Mouse (Mus musculus) myocyte (in vitro differentiated cells): ENCODE measurements around the gene Arl14ep. TPM values are rescaled to one million over a fixed set of nuclear protein-coding genes. Genes with fewer than 3 reads are reported as not detected.
"Not testable (repeated sequence)": the region's sequence is repeated elsewhere in the genome, so short reads cannot be mapped to it uniquely, and the experiment has no call there.

Source experiments
- H3K27me3 ChIP-seq: one replicate; pipeline ENCODE4 v1.6.1; 2011; ENCODE audit not compliant: control insufficient read depth, insufficient read depth, insufficient read length
- H3K36me3 ChIP-seq: one replicate; pipeline ENCODE4 v1.6.1; 2011; ENCODE audit not compliant: control insufficient read depth, insufficient read depth
- H3K4me2 ChIP-seq: one replicate; pipeline ENCODE4 v1.6.1; 2011; ENCODE audit warnings: low read depth, control low read depth
- H3K4me3 ChIP-seq: one replicate; pipeline ENCODE4 v1.5.1; 2011; ENCODE audit warnings: mild to moderate bottlenecking, control low read depth, moderate library complexity
- H3K79me2 ChIP-seq: one replicate; pipeline ENCODE4 v1.6.1; 2011; ENCODE audit not compliant: control insufficient read depth, insufficient read depth
- H3ac ChIP-seq: one replicate; pipeline ENCODE4 v1.6.1; 2011; ENCODE audit not compliant: control insufficient read depth, insufficient read length
- CEBPB ChIP-seq: IDR thresholded peaks from 2 replicates; pipeline ENCODE4 v1.6.1; 2011; ENCODE audit warnings: mild to moderate bottlenecking, moderate library complexity; ENCODE audit not compliant: poor library complexity, insufficient read depth, severe bottlenecking
- E2F4 ChIP-seq: IDR thresholded peaks from one replicate; pipeline ENCODE4 v1.6.1; 2011; ENCODE audit warnings: mild to moderate bottlenecking, control low read depth, moderate library complexity; ENCODE audit not compliant: insufficient read depth
- MAX ChIP-seq: IDR thresholded peaks from one replicate; pipeline ENCODE4 v1.6.1; 2011; ENCODE audit warnings: low read depth, mild to moderate bottlenecking, control low read depth
- MYOD1 ChIP-seq, 3 experiments: IDR thresholded peaks; one replicate each; pipeline ENCODE4 v1.6.1; 2011; ENCODE audit warnings: control low read depth in 2 of 3, low read depth in 2 of 3, mild to moderate bottlenecking in 2 of 3, moderate library complexity in 1 of 3; ENCODE audit not compliant: insufficient read length in 2 of 3, control insufficient read depth in 1 of 3
- MYOG ChIP-seq, 3 experiments: IDR thresholded peaks; one replicate each; pipeline ENCODE4 v1.6.1; 2011; ENCODE audit warnings: control low read depth in 2 of 3, low read depth in 2 of 3, mild to moderate bottlenecking in 2 of 3; ENCODE audit not compliant: insufficient read length in 2 of 3, control insufficient read depth in 1 of 3, insufficient read depth in 1 of 3
- POLR2A ChIP-seq: IDR thresholded peaks from one replicate; pipeline ENCODE4 v1.6.1; 2011; ENCODE audit warnings: low read depth, mild to moderate bottlenecking, control low read depth, moderate library complexity; ENCODE audit not compliant: insufficient read length
- POLR2AphosphoS2 ChIP-seq: IDR thresholded peaks from one replicate; pipeline ENCODE4 v1.6.1; 2011; ENCODE audit warnings: low read depth, control low read depth; ENCODE audit not compliant: insufficient read length
- REST ChIP-seq: IDR thresholded peaks from one replicate; pipeline ENCODE4 v1.6.1; 2011; ENCODE audit warnings: mild to moderate bottlenecking, control low read depth, moderate library complexity; ENCODE audit not compliant: insufficient read depth, insufficient read length
- SRF ChIP-seq: IDR thresholded peaks from one replicate; pipeline ENCODE4 v1.6.1; 2011; ENCODE audit warnings: low read depth; ENCODE audit not compliant: control insufficient read depth, insufficient read length
- TCF12 ChIP-seq: IDR thresholded peaks from one replicate; pipeline ENCODE4 v1.6.1; 2011; ENCODE audit warnings: mild to moderate bottlenecking, control low read depth; ENCODE audit not compliant: poor library complexity, insufficient read depth, severe bottlenecking
- TCF3 ChIP-seq: IDR thresholded peaks from one replicate; pipeline ENCODE4 v1.6.1; 2011; ENCODE audit warnings: low read depth, control low read depth; ENCODE audit not compliant: insufficient read length
- USF1 ChIP-seq: IDR thresholded peaks from one replicate; pipeline ENCODE4 v1.6.1; 2011; ENCODE audit warnings: low read depth, mild to moderate bottlenecking, control low read depth, moderate library complexity
- polyA plus RNA-seq: library from polyadenylated mRNA; unstranded; fragments of >200 nt; fragmentation: generic; extraction: Trizol; gene quantifications from one replicate; pipeline ENCODE4 v1.2.1, GENCODE M21; 2012; ENCODE audit warnings: missing spikeins

Gene Arl14ep
- polyA plus RNA-seq, 1 experiment = 25.7 TPM

GRCm38 (mm10) chr2:107012318-107012717, 38.1 kb upstream of the Arl14ep start:
- Histone ChIP-seq H3K4me2 (no peak overlapping the region), H3K4me3 (no peak overlapping the region), H3K27me3 (no peaks in the 10 kb centered on the region), H3K36me3 (no peaks in the 10 kb centered on the region), H3ac (no peak overlapping the region), H3K79me2 (no peaks in the 10 kb centered on the region)
- TF ChIP-seq TCF12 (no peak), E2F4 (no peak), CEBPB (no peak)

DNA sequence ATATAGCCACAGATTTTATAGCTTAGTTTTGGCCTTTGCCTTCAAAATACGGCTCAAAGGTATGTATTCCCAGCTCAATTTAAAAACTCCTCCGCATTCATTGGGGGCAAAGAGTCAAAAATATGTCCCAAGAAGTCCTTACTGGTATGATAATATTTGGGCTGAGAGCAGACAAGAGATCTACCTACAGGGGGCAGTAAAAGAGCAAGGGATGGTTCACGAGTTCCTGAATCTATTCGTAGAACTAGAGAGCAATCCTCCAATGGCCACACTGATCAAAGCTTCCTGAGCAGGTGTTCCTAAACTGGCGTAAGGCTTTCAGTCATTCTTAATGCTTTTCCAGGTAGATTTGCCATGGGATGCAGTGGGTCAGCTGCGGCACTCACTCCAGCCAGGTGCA, 35.9 kb upstream of the Arl14ep start:
- Histone ChIP-seq H3ac (no peak overlapping the region), H3K79me2 (no peaks in the 10 kb centered on the region), H3K4me3 (no peak overlapping the region), H3K36me3 (no peaks in the 10 kb centered on the region), H3K4me2 (no peak overlapping the region), H3K27me3 (no peaks in the 10 kb centered on the region)
- TF ChIP-seq TCF12 = no peak
- no peak for TF ChIP-seq MYOG (IDR thresholded peaks at IDR 0.05; ENCODE audit: control insufficient read depth in 1 of 3, insufficient read depth in 1 of 3, insufficient read length in 2 of 3, low read depth in 2 of 3)
- no peak for TF ChIP-seq E2F4
- TF ChIP-seq REST = no peak
- no peak for TF ChIP-seq POLR2A
- no peak for TF ChIP-seq SRF
- no peak for TF ChIP-seq TCF3
- no peak for TF ChIP-seq MAX
- no peak for TF ChIP-seq USF1

- no peak overlapping the region for H3ac ChIP-seq
Observed at GRCm38 (mm10) chr2:107006378-107006777, 32.2 kb upstream of the Arl14ep start.

DNA sequence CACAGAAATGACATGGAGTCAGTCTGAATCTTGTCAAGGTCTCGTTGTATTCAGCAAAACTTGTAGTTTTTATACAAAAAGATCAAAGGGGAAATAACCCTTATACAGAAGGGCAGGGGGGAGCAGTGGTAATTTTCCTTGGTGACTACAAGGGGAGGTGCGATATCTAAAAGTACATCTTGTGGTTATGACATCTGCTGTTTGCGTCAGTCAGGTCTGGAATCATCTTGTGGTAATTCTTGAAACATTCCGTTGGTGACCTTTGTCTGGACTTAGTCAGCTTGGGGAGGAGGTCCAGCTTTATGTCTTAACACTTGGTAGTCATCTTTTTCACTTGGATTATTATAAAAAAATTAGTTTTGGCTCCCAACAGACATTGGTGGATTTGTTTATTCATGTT, 31.7 kb upstream of the Arl14ep start:
- not testable (repeated sequence) for H3ac ChIP-seq, H3K4me2 ChIP-seq, H3K36me3 ChIP-seq, H3K27me3 ChIP-seq, H3K79me2 ChIP-seq, H3K4me3 ChIP-seq

More at GRCm38 (mm10) chr2:107006378-107006777, 32.2 kb upstream of the Arl14ep start:
- no peaks in the 10 kb centered on the region for H3K27me3 ChIP-seq
- no peaks in the 10 kb centered on the region for H3K79me2 ChIP-seq
- H3K4me3 ChIP-seq = no peak overlapping the region
- TF ChIP-seq SRF = no peak
- no peak for TF ChIP-seq REST
- TF ChIP-seq TCF12 = no peak
- TF ChIP-seq CEBPB = no peak
- no peak for TF ChIP-seq TCF3
- TF ChIP-seq E2F4 = no peak
- no peak for TF ChIP-seq MYOD1 (IDR thresholded peaks at IDR 0.05; ENCODE audit: control insufficient read depth in 1 of 3, insufficient read length in 2 of 3, low read depth in 2 of 3)
- no peak for TF ChIP-seq MAX
- TF ChIP-seq USF1 = no peak
- TF ChIP-seq POLR2AphosphoS2 = no peak
- TF ChIP-seq POLR2A = no peak
- TF ChIP-seq MYOG (IDR thresholded peaks at IDR 0.05; ENCODE audit: control insufficient read depth in 1 of 3, insufficient read depth in 1 of 3, insufficient read length in 2 of 3, low read depth in 2 of 3) = no peak
- H3K36me3 ChIP-seq = no peaks in the 10 kb centered on the region
- no peak overlapping the region for H3K4me2 ChIP-seq

GRCm38 (mm10) chr2:106991261-106991660, 17.0 kb upstream of the Arl14ep start:
- Histone ChIP-seq H3ac (no peak overlapping the region), H3K4me2 (no peak overlapping the region), H3K27me3 (no peaks in the 10 kb centered on the region), H3K36me3 (no peaks in the 10 kb centered on the region), H3K79me2 (no peaks in the 10 kb centered on the region), H3K4me3 (no peak overlapping the region)
- TF ChIP-seq POLR2AphosphoS2 = no peak
- no peak for TF ChIP-seq REST
- no peak for TF ChIP-seq TCF3
- no peak for TF ChIP-seq USF1
- TF ChIP-seq TCF12 = no peak
- no peak for TF ChIP-seq MYOG (IDR thresholded peaks at IDR 0.05; ENCODE audit: control insufficient read depth in 1 of 3, insufficient read depth in 1 of 3, insufficient read length in 2 of 3, low read depth in 2 of 3)
- TF ChIP-seq SRF = no peak
- no peak for TF ChIP-seq MAX
- no peak for TF ChIP-seq CEBPB
- TF ChIP-seq E2F4 = no peak
- no peak for TF ChIP-seq POLR2A
- no peak for TF ChIP-seq MYOD1 (IDR thresholded peaks at IDR 0.05; ENCODE audit: control insufficient read depth in 1 of 3, insufficient read length in 2 of 3, low read depth in 2 of 3)
